ENCODE assay signal across 8 mouse cellular contexts in the genomic region with DNA sequence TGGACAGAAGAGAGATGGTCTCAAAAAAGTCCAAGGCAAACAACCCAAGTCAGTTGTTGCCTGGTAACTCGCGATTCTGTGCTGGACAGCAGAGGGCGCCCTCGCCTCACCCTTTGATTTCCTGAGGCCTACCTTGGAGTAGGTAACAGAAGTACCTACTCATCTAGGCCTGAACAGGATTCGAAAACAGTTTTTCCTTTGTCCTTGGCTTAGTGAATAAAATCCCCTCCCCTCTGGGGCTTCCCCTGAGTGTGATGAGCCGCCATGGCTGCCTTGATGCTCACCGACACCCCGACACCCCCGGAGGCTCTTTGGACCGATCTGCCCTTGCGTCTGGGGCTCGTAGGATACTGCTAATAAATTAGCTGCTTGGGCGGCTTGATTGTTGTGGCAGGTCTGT.
DNase-seq lines count a peak whose midpoint lies in the region.

No protein-coding gene starts in this region.

- peak; percentile 80 to 83 for DNase-seq in B cell, adult 2 months
- DNase-seq in adrenal gland, adult (ENCODE audit: inconsistent age in 2 of 2, low spot score in 1 of 2), result peak; percentile 59 to 91
- DNase-seq in embryo, embryonic 10.5 days (ENCODE audit: low spot score), result peak; percentile 70
- peak; percentile 31 to 59 for DNase-seq in gastrocnemius, postnatal 4 days (ENCODE audit: low spot score in 2 of 2)
- peak; percentile 71 to 82 for DNase-seq in kidney, postnatal 25 days
- DNase-seq in lung, adult 18-20 months, result peak; percentile 34 to 51
- peak; percentile 64 for DNase-seq in ovary, postnatal 36 days (ENCODE audit: low spot score)
- peak; percentile 67 for DNase-seq in thymus, postnatal 14 days

Comparison
In these comparisons a context has a peak if more than half of its experiments do, and no peak if none do; other contexts are left out.
1. Peak in every context shown above with its lines: DNase-seq.